Mouse (Mus musculus): ENCODE results near the gene Cd5. TPM values are rescaled to one million over a fixed set of nuclear protein-coding genes. Genes with fewer than 3 reads are reported as not detected.

Cd5 gene
- polyA plus RNA-seq (2012; rRNA removed) (0.16 and 0.28 TPM in 2 replicates), polyA plus RNA-seq (2014; fragmentation: Nextera tagmentation; extraction: Ambion mirVana) (0.23 and 0.51 TPM in 2 replicates)

DNA sequence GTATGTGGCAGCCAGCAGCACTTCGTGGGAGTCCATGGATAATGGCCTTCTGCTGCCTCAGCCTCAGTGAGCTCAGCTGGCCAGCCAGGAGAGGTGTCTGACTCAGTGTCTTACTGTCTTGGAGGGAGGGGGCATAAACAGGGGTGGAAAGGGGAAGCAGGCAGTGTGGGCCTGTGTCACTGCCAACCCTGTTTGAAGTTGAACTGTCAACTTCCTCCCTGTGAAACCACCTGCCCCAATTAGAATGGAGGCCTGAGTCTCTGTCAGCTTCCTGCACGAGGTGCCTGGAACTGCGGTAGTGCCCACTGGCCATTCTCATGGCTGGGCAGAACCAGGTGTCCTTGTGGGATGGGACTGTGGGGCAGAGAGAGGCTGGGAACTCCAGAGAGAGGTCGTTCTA, at the start of gene Cd5:
Cd5 (minus strand) TSS at position 192 of the 400 bp plus-strand sequence.
- Histone ChIP-seq H3K27me3 (ENCODE audit: control insufficient read depth, insufficient read depth, low read length) (no peaks in the 10 kb centered on the region), H3K4me3 (replicated peaks; ENCODE audit: low read length) (no peak within 1 kb of the TSS), H3K4me1 (ENCODE audit: control insufficient read depth, insufficient read depth, low read length) (peaks cover under 1% of the 10 kb centered on the region; the same call in 1 of the 2 replicates), H3K9ac (ENCODE audit: low read depth, low read length, severe bottlenecking) (no peak within 1 kb of the TSS; the same call in 1 of the 2 replicates), H3K9me3 (ENCODE audit: control insufficient read depth, low read length) (no peaks in the 10 kb centered on the region), H3K27ac (replicated peaks; ENCODE audit: low read depth, low read length) (no peak within 1 kb of the TSS), H3K36me3 (ENCODE audit: control insufficient read depth, insufficient read depth, low read length) (no peaks in the 10 kb centered on the region), H3K4me2 (replicated peaks; ENCODE audit: low read depth, low read length, severe bottlenecking) (no peak within 1 kb of the TSS)
- DNase-seq (ENCODE audit: low spot score) (no peak), ATAC-seq (ENCODE audit: low FRiP score, low read depth) (no peak)
- TF ChIP-seq POLR2A (IDR thresholded peaks at IDR 0.05; ENCODE audit: borderline replicate concordance, extremely low read depth, insufficient read depth, insufficient read length), result no peak
- 57% methylated on average over 4 of the region's 4 CpGs for WGBS

- Histone ChIP-seq H3K36me3 (ENCODE audit: control insufficient read depth, insufficient read depth, low read length) (no peaks in the 10 kb centered on the region), H3K4me3 (replicated peaks; ENCODE audit: low read length) (no peak overlapping the region), H3K9ac (ENCODE audit: low read depth, low read length, severe bottlenecking) (no peak overlapping the region), H3K9me3 (ENCODE audit: control insufficient read depth, low read length) (no peaks in the 10 kb centered on the region), H3K4me1 (ENCODE audit: control insufficient read depth, insufficient read depth, low read length) (no peaks in the 10 kb centered on the region), H3K27ac (replicated peaks; ENCODE audit: low read depth, low read length) (no peak overlapping the region), H3K4me2 (replicated peaks; ENCODE audit: low read depth, low read length, severe bottlenecking) (no peak overlapping the region), H3K27me3 (ENCODE audit: control insufficient read depth, insufficient read depth, low read length) (no peaks in the 10 kb centered on the region)
- WGBS, result 72% methylated on average over 9 of the region's 9 CpGs
- ATAC-seq (ENCODE audit: low FRiP score, low read depth) (no peak), DNase-seq (ENCODE audit: low spot score) (no peak)
- TF ChIP-seq POLR2A (IDR thresholded peaks at IDR 0.05; ENCODE audit: borderline replicate concordance, extremely low read depth, insufficient read depth, insufficient read length), result no peak
These were observed 49.4 kb upstream of the Cd5 start for GRCm38 (mm10) chr19:10788242-10788641.

- Histone ChIP-seq H3K9ac (ENCODE audit: low read depth, low read length, severe bottlenecking) (no peak overlapping the region), H3K9me3 (ENCODE audit: control insufficient read depth, low read length) (no peaks in the 10 kb centered on the region), H3K27me3 (ENCODE audit: control insufficient read depth, insufficient read depth, low read length) (no peaks in the 10 kb centered on the region), H3K27ac (replicated peaks; ENCODE audit: low read depth, low read length) (no peak overlapping the region), H3K4me1 (ENCODE audit: control insufficient read depth, insufficient read depth, low read length) (no peaks in the 10 kb centered on the region), H3K4me3 (replicated peaks; ENCODE audit: low read length) (no peak overlapping the region), H3K4me2 (replicated peaks; ENCODE audit: low read depth, low read length, severe bottlenecking) (no peak overlapping the region), H3K36me3 (ENCODE audit: control insufficient read depth, insufficient read depth, low read length) (no peaks in the 10 kb centered on the region)
- 78% methylated on average over 4 of the region's 4 CpGs for WGBS
- DNase-seq (ENCODE audit: low spot score) (no peak), ATAC-seq (ENCODE audit: low FRiP score, low read depth) (no peak)
- no peak for TF ChIP-seq POLR2A (IDR thresholded peaks at IDR 0.05; ENCODE audit: borderline replicate concordance, extremely low read depth, insufficient read depth, insufficient read length)
These were observed 48.6 kb upstream of the Cd5 start for GRCm38 (mm10) chr19:10787406-10787805.

GRCm38 (mm10) chr19:10786753-10787152, 48.0 kb upstream of the Cd5 start:
- no peaks in the 10 kb centered on the region for H3K4me1 ChIP-seq (ENCODE audit: control insufficient read depth, insufficient read depth, low read length)
- no peak overlapping the region for H3K27ac ChIP-seq (replicated peaks; ENCODE audit: low read depth, low read length)
- no peaks in the 10 kb centered on the region for H3K27me3 ChIP-seq (ENCODE audit: control insufficient read depth, insufficient read depth, low read length)
- 80% methylated on average over 6 of the region's 6 CpGs for WGBS
- no peaks in the 10 kb centered on the region for H3K36me3 ChIP-seq (ENCODE audit: control insufficient read depth, insufficient read depth, low read length)
- DNase-seq (ENCODE audit: low spot score), result no peak
- no peak for ATAC-seq (ENCODE audit: low FRiP score, low read depth)
- H3K4me3 ChIP-seq (replicated peaks; ENCODE audit: low read length), result no peak overlapping the region
- no peak overlapping the region for H3K9ac ChIP-seq (ENCODE audit: low read depth, low read length, severe bottlenecking)
- no peak overlapping the region for H3K4me2 ChIP-seq (replicated peaks; ENCODE audit: low read depth, low read length, severe bottlenecking)
- no peaks in the 10 kb centered on the region for H3K9me3 ChIP-seq (ENCODE audit: control insufficient read depth, low read length)
- no peak for TF ChIP-seq POLR2A (IDR thresholded peaks at IDR 0.05; ENCODE audit: borderline replicate concordance, extremely low read depth, insufficient read depth, insufficient read length)

DNA sequence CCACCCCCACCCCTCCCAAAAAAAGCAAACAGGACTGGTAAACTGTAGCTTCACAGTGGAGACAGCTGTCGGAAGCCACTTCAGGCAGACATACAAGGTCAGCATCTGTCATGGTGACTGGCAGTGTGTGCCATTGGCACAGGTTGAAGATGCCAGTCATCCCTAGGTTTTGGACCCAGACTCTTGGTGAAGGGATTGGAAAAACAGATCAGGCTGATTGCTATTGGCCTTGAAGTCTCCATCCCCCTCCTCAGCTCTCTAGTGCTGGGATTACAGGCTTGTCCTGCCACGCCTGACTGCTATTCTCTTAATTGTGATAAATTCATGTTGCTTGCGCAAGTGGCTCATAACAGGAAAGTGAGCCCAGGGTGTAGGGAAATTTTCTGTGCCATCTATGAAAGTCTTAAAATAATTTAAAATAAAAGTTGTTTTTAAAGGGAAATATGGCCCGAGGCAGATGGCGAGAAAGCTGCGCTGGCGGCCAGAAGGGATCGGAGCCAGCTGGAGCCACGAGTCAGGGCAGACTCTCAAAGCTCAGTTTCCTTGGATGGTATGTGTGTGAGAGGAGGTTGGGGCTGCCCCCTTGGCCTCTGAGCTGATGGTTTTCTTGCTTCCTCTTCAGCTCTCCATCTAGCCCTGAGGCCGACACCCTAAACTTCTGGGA, 46.1 kb upstream of the Cd5 start:
- ATAC-seq (ENCODE audit: low FRiP score, low read depth), result no peak
- H3K36me3 ChIP-seq (ENCODE audit: control insufficient read depth, insufficient read depth, low read length), result no peaks in the 10 kb centered on the region
- TF ChIP-seq POLR2A (IDR thresholded peaks at IDR 0.05; ENCODE audit: borderline replicate concordance, extremely low read depth, insufficient read depth, insufficient read length), result no peak
- no peak for DNase-seq (ENCODE audit: low spot score)
- no peak overlapping the region for H3K4me3 ChIP-seq (replicated peaks; ENCODE audit: low read length)
- no peak overlapping the region for H3K27ac ChIP-seq (replicated peaks; ENCODE audit: low read depth, low read length)
- H3K4me1 ChIP-seq (ENCODE audit: control insufficient read depth, insufficient read depth, low read length), result no peaks in the 10 kb centered on the region
- no peaks in the 10 kb centered on the region for H3K9me3 ChIP-seq (ENCODE audit: control insufficient read depth, low read length)
- H3K27me3 ChIP-seq (ENCODE audit: control insufficient read depth, insufficient read depth, low read length), result no peaks in the 10 kb centered on the region
- 53% methylated on average over 10 of the region's 10 CpGs for WGBS
- no peak overlapping the region for H3K4me2 ChIP-seq (replicated peaks; ENCODE audit: low read depth, low read length, severe bottlenecking)
- no peak overlapping the region for H3K9ac ChIP-seq (ENCODE audit: low read depth, low read length, severe bottlenecking)

Data from limb, embryonic 14.5 days (tissue).